Mouse (Mus musculus): ENCODE data around the gene Fut8.

DNA sequence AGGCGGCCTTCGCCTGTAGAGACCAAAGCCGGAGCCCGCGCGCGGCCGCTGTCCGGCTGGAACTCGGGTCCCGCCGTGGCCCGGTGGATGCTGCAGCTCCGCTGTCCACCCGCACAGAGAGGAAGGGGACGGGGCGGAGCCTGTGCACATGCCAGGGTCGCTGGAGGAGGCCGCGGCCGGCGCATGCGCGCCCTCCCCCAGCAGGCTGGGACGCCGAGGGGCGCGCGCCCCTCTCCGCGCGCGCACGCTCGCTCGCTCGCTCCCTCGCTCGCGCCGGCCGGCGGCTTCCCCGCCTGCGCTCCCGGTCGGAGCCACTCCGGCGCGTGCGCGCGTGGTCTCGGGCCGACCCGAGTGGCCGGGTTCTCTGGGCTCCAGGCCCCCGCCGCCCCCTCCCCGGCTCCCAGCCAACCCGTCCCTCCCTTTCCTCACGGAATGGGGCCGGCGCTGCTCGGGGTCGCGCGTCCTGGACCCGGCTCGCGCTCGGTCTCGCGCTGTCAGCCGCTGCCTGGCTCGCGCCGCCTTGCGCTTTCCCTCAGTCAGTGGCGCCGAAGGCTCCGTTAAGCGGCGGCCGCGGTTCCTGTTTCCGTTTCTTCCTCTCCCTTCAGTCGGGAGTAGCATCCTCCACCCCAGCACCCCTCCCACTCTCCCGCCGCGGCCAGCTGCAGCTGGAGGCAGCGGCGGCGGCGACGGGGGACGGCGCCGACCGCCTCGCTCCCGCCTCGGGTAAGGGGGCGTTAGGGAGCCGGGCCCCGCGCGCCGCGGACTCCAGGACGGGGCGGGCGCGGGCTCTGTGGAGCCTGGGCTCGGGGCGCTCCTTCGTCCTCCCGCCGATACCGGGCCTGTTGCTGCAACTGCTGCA lies 835 bp downstream of the Fut8 start:
- TF ChIP-seq GATA1 (IDR thresholded peaks at IDR 0.05; ENCODE audit: borderline replicate concordance, low read length) = no peak
- no peak for TF ChIP-seq FLI1 (IDR thresholded peaks at IDR 0.05; ENCODE audit: low read length)
